Mouse (Mus musculus): ENCODE measurements around the gene Anxa11. TPM values are rescaled to one million over a fixed set of nuclear protein-coding genes. Genes with fewer than 3 reads are reported as not detected.

The Anxa11 gene
- polyA plus RNA-seq, 1 experiment from 2014 or later = 3.4 TPM

- peaks cover 3% of the 10 kb centered on the region; the same call in 1 of the 2 replicates for H3K4me1 ChIP-seq (replicated peaks)
- no peak overlapping the region for H3K9ac ChIP-seq
- H3K9me3 ChIP-seq = no peaks in the 10 kb centered on the region
- H3K4me3 ChIP-seq = no peak overlapping the region
- no peak for ATAC-seq (ENCODE audit: low FRiP score)
- H3K36me3 ChIP-seq = no peaks in the 10 kb centered on the region
- no peaks in the 10 kb centered on the region for H3K27me3 ChIP-seq
- H3K27ac ChIP-seq = no peak overlapping the region
- WGBS = 18% methylated on average over 9 of the region's 9 CpGs
- no peak overlapping the region for H3K4me2 ChIP-seq
Measured at GRCm38 (mm10) chr14:25816416-25816815, 25.5 kb upstream of the Anxa11 start.

- no peaks in the 10 kb centered on the region for H3K9me3 ChIP-seq
- H3K27me3 ChIP-seq = no peaks in the 10 kb centered on the region
- WGBS = 89% methylated on average over 1 of the region's 1 CpGs
- no peak overlapping the region for H3K27ac ChIP-seq
- H3K4me3 ChIP-seq = no peak overlapping the region
- H3K4me2 ChIP-seq = no peak overlapping the region
- ATAC-seq (ENCODE audit: low FRiP score) = no peak
- no peaks in the 10 kb centered on the region for H3K36me3 ChIP-seq
- no peak overlapping the region for H3K9ac ChIP-seq
- H3K4me1 ChIP-seq (replicated peaks) = no peaks in the 10 kb centered on the region
Measured at GRCm38 (mm10) chr14:25822584-25822983, 19.4 kb upstream of the Anxa11 start.

- Histone ChIP-seq H3K36me3 (no peaks in the 10 kb centered on the region), H3K4me3 (no peak overlapping the region), H3K27ac (no peak overlapping the region), H3K4me2 (no peak overlapping the region), H3K9me3 (no peaks in the 10 kb centered on the region), H3K9ac (no peak overlapping the region), H3K27me3 (no peaks in the 10 kb centered on the region), H3K4me1 (replicated peaks) (no peaks in the 10 kb centered on the region)
- ATAC-seq (ENCODE audit: low FRiP score) = no peak
- 29% methylated on average over 5 of the region's 5 CpGs for WGBS
Measured at GRCm38 (mm10) chr14:25824995-25825394, 17.0 kb upstream of the Anxa11 start.

- Histone ChIP-seq H3K36me3 (no peaks in the 10 kb centered on the region), H3K4me3 (no peak overlapping the region), H3K9me3 (no peaks in the 10 kb centered on the region), H3K4me2 (no peak overlapping the region), H3K9ac (no peak overlapping the region), H3K27me3 (no peaks in the 10 kb centered on the region), H3K4me1 (replicated peaks) (no peaks in the 10 kb centered on the region), H3K27ac (no peak overlapping the region)
- WGBS = 91% methylated on average over 11 of the region's 11 CpGs
- ATAC-seq (ENCODE audit: low FRiP score) = no peak
Measured at GRCm38 (mm10) chr14:25825880-25826626, 15.9 kb upstream of the Anxa11 start.

- Histone ChIP-seq H3K4me2 (no peak overlapping the region), H3K4me3 (no peak overlapping the region), H3K9ac (no peak overlapping the region), H3K27me3 (no peaks in the 10 kb centered on the region), H3K36me3 (no peaks in the 10 kb centered on the region), H3K27ac (no peak overlapping the region), H3K9me3 (no peaks in the 10 kb centered on the region), H3K4me1 (replicated peaks) (no peaks in the 10 kb centered on the region)
- ATAC-seq (ENCODE audit: low FRiP score) = no peak
- 93% methylated on average over 2 of the region's 2 CpGs for WGBS
Measured at GRCm38 (mm10) chr14:25826866-25827265, 15.1 kb upstream of the Anxa11 start.

- Histone ChIP-seq H3K4me1 (replicated peaks) (no peaks in the 10 kb centered on the region), H3K4me2 (no peak overlapping the region), H3K27ac (no peak overlapping the region), H3K9me3 (no peaks in the 10 kb centered on the region), H3K4me3 (no peak overlapping the region), H3K9ac (no peak overlapping the region), H3K27me3 (no peaks in the 10 kb centered on the region), H3K36me3 (no peaks in the 10 kb centered on the region)
- 71% methylated on average over 1 of the region's 1 CpGs for WGBS
- no peak for ATAC-seq (ENCODE audit: low FRiP score)
Measured at GRCm38 (mm10) chr14:25831332-25831731, 10.6 kb upstream of the Anxa11 start.

- Histone ChIP-seq H3K27me3 (no peaks in the 10 kb centered on the region), H3K4me2 (no peak overlapping the region), H3K4me3 (no peak overlapping the region), H3K27ac (no peak overlapping the region), H3K9ac (no peak overlapping the region), H3K4me1 (replicated peaks) (no peaks in the 10 kb centered on the region), H3K36me3 (no peaks in the 10 kb centered on the region), H3K9me3 (no peaks in the 10 kb centered on the region)
- WGBS = 13% methylated on average over 14 of the region's 14 CpGs
- no peak for ATAC-seq (ENCODE audit: low FRiP score)
Measured at GRCm38 (mm10) chr14:25832301-25832700, 9.7 kb upstream of the Anxa11 start.

- WGBS = 61% methylated on average over 8 of the region's 8 CpGs
- H3K4me3 ChIP-seq = no peak overlapping the region
- H3K27ac ChIP-seq = no peak overlapping the region
- H3K36me3 ChIP-seq = no peaks in the 10 kb centered on the region
- no peak for ATAC-seq (ENCODE audit: low FRiP score)
- no peaks in the 10 kb centered on the region for H3K9me3 ChIP-seq
- peaks cover 14% of the 10 kb centered on the region for H3K4me1 ChIP-seq (replicated peaks)
- H3K4me2 ChIP-seq = no peak overlapping the region
- peaks cover 31% of the 10 kb centered on the region for H3K27me3 ChIP-seq
- H3K9ac ChIP-seq = no peak overlapping the region
Measured at GRCm38 (mm10) chr14:25838411-25838810, 3.5 kb upstream of the Anxa11 start.

- Histone ChIP-seq H3K27ac (no peak overlapping the region), H3K4me3 (no peak overlapping the region), H3K36me3 (no peaks in the 10 kb centered on the region), H3K9me3 (no peaks in the 10 kb centered on the region), H3K4me1 (replicated peaks) (peaks cover 14% of the 10 kb centered on the region), H3K27me3 (peaks cover 45% of the 10 kb centered on the region), H3K9ac (no peak overlapping the region), H3K4me2 (no peak overlapping the region)
- ATAC-seq (ENCODE audit: low FRiP score) = no peak
- 77% methylated on average over 7 of the region's 7 CpGs for WGBS
Measured at GRCm38 (mm10) chr14:25839791-25840190, 2.2 kb upstream of the Anxa11 start.

- ATAC-seq (ENCODE audit: low FRiP score) = no peak
- Histone ChIP-seq H3K4me1 (replicated peaks) (peaks cover 14% of the 10 kb centered on the region), H3K9me3 (no peaks in the 10 kb centered on the region), H3K36me3 (no peaks in the 10 kb centered on the region), H3K9ac (no peak overlapping the region), H3K27me3 (peaks cover 47% of the 10 kb centered on the region), H3K4me2 (no peak overlapping the region), H3K27ac (no peak overlapping the region), H3K4me3 (no peak overlapping the region)
- WGBS = 7% methylated on average over 7 of the region's 7 CpGs
Measured at GRCm38 (mm10) chr14:25840961-25841360, 995 bp upstream of the Anxa11 start.

GRCm38 (mm10) chr14:25841579-25841978 is 377 bp upstream of the Anxa11 start:
- Histone ChIP-seq H3K4me1 (replicated peaks) (peaks cover 14% of the 10 kb centered on the region), H3K9me3 (no peaks in the 10 kb centered on the region), H3K27me3 (peaks cover 52% of the 10 kb centered on the region), H3K27ac (no peak overlapping the region), H3K9ac (peak overlapping the region; percentile 62; the same call in 1 of the 2 replicates), H3K4me2 (peak overlapping the region; percentile 90), H3K4me3 (peak overlapping the region; percentile 52), H3K36me3 (no peaks in the 10 kb centered on the region)
- WGBS = 4% methylated on average over 4 of the region's 4 CpGs
- no peak; the same call in 1 of the 2 replicates for ATAC-seq (ENCODE audit: low FRiP score)

GRCm38 (mm10) chr14:25842688-25843003 is 690 bp downstream of the Anxa11 start:
- no peaks in the 10 kb centered on the region for H3K36me3 ChIP-seq
- peaks cover 15% of the 10 kb centered on the region for H3K4me1 ChIP-seq (replicated peaks)
- H3K4me2 ChIP-seq = peak overlapping the region; percentile 90
- H3K9me3 ChIP-seq = no peaks in the 10 kb centered on the region
- H3K27me3 ChIP-seq = peaks cover 52% of the 10 kb centered on the region
- no peak for ATAC-seq (ENCODE audit: low FRiP score)
- peak overlapping the region; percentile 62 for H3K9ac ChIP-seq
- H3K27ac ChIP-seq = no peak overlapping the region
- under 1% methylated on average over 12 of the region's 12 CpGs for WGBS
- H3K4me3 ChIP-seq = peak overlapping the region; percentile 52

GRCm38 (mm10) chr14:25844372-25844771 is 2.4 kb downstream of the Anxa11 start:
- Histone ChIP-seq H3K27ac (no peak overlapping the region), H3K36me3 (no peaks in the 10 kb centered on the region), H3K4me3 (no peak overlapping the region), H3K9me3 (no peaks in the 10 kb centered on the region), H3K4me2 (no peak overlapping the region), H3K4me1 (replicated peaks) (peaks cover 19% of the 10 kb centered on the region), H3K9ac (no peak overlapping the region), H3K27me3 (peaks cover 52% of the 10 kb centered on the region)
- WGBS = 98% methylated on average over 4 of the region's 4 CpGs
- ATAC-seq (ENCODE audit: low FRiP score) = no peak
